Mouse (Mus musculus): ENCODE results near the gene Krt7. TPM values are rescaled to one million over a fixed set of nuclear protein-coding genes. Genes with fewer than 3 reads are reported as not detected.

Gene Krt7
- polyA plus RNA-seq, 1 experiment, result 28.3 TPM

DNA sequence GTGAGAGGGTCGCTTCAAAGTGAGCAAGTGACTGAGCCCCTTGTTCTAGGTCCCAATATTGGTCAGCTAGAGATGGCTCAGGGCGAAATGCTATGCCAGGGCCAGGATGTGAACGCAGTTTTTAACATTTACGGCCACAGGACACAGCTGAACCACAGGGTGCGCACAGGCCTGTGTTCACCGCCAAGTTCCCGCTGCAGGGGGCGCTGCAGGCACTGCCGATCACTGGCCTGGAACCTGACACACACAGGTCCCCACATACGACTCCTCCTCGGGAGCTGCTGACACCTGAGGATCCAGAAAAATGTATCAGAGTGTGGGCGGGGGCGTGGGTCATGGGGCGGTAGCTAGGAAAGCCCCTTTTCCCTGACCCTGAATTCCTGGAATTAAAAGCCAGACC lies 48.4 kb downstream of the Krt7 start:
- Histone ChIP-seq H3K4me3 (ENCODE audit: control insufficient read depth, insufficient read depth, low read length) (no peak overlapping the region), H3K36me3 (ENCODE audit: control insufficient read depth, insufficient read depth, low read length) (no peaks in the 10 kb centered on the region), H3K27ac (ENCODE audit: control insufficient read depth, insufficient read depth, low read length) (no peak overlapping the region), H3K4me1 (replicated peaks; ENCODE audit: control insufficient read depth, insufficient read depth, low read length) (no peaks in the 10 kb centered on the region), H3K27me3 (ENCODE audit: control insufficient read depth, insufficient read depth, low read length) (no peaks in the 10 kb centered on the region)
- 83% methylated on average over 14 of the region's 14 CpGs for WGBS
- DNase-seq, result peak; percentile 24
- TF ChIP-seq POLR2A (IDR thresholded peaks at IDR 0.05; ENCODE audit: control insufficient read depth, extremely low read depth, insufficient read depth, low read length, poor library complexity), result no peak
- no peak for TF ChIP-seq CTCF (IDR thresholded peaks at IDR 0.05; ENCODE audit: borderline replicate concordance, control insufficient read depth, extremely low read depth, insufficient read depth, low read length, poor library complexity)

DNA sequence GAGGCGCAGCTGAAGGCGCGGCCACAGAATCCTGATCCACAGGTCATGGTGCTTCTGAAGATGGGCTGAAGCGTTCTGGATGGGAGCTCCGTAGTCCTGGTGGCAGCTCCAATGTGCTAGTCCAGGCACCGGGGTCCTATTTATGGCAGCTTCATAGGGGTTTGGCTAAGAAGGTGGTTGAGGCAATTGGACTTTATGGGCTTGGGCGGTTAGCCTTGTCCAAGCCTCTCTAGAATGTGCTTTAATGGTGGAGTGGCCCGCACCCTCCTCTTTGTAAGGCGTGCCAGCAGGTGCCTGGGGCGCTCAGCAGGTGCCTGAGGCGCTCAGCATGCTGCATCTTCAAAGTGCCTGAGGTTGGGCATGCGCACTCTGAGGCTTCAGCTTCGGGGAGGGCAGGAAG lies 52.8 kb downstream of the Krt7 start, which contains the start of gene Krt81:
TSS of gene Krt81 (minus strand) at position 101 of the 400 bp plus-strand sequence.
- WGBS, result 85% methylated on average over 13 of the region's 13 CpGs
- no peak within 1 kb of the TSS for H3K27ac ChIP-seq (ENCODE audit: control insufficient read depth, insufficient read depth, low read length)
- H3K36me3 ChIP-seq (ENCODE audit: control insufficient read depth, insufficient read depth, low read length), result no peaks in the 10 kb centered on the region
- TF ChIP-seq POLR2A (IDR thresholded peaks at IDR 0.05; ENCODE audit: control insufficient read depth, extremely low read depth, insufficient read depth, low read length, poor library complexity), result no peak
- no peaks in the 10 kb centered on the region for H3K4me1 ChIP-seq (replicated peaks; ENCODE audit: control insufficient read depth, insufficient read depth, low read length)
- H3K27me3 ChIP-seq (ENCODE audit: control insufficient read depth, insufficient read depth, low read length), result no peaks in the 10 kb centered on the region
- no peak within 1 kb of the TSS for H3K4me3 ChIP-seq (ENCODE audit: control insufficient read depth, insufficient read depth, low read length)
- DNase-seq, result no peak

GRCm38 (mm10) chr15:101469093-101469492 lies 58.2 kb downstream of the Krt7 start:
- H3K4me3 ChIP-seq (ENCODE audit: control insufficient read depth, insufficient read depth, low read length), result no peak overlapping the region
- no peak for DNase-seq
- no peaks in the 10 kb centered on the region for H3K36me3 ChIP-seq (ENCODE audit: control insufficient read depth, insufficient read depth, low read length)
- no peaks in the 10 kb centered on the region for H3K27me3 ChIP-seq (ENCODE audit: control insufficient read depth, insufficient read depth, low read length)
- whole genome bisulfite sequencing, result 56% methylated on average over 4 of the region's 4 CpGs
- TF ChIP-seq POLR2A (IDR thresholded peaks at IDR 0.05; ENCODE audit: control insufficient read depth, extremely low read depth, insufficient read depth, low read length, poor library complexity) (no peak), CTCF (IDR thresholded peaks at IDR 0.05; ENCODE audit: borderline replicate concordance, control insufficient read depth, extremely low read depth, insufficient read depth, low read length, poor library complexity) (no peak)
- H3K4me1 ChIP-seq (replicated peaks; ENCODE audit: control insufficient read depth, insufficient read depth, low read length), result no peaks in the 10 kb centered on the region
- H3K27ac ChIP-seq (ENCODE audit: control insufficient read depth, insufficient read depth, low read length), result no peak overlapping the region

GRCm38 (mm10) chr15:101472952-101473528 lies 62.2 kb downstream of the Krt7 start, which contains the start of gene Krt86:
TSS of gene Krt86 (plus strand) at chr15:101473478.
- Histone ChIP-seq H3K4me3 (ENCODE audit: control insufficient read depth, insufficient read depth, low read length) (no peak within 1 kb of the TSS), H3K27ac (ENCODE audit: control insufficient read depth, insufficient read depth, low read length) (no peak within 1 kb of the TSS), H3K4me1 (replicated peaks; ENCODE audit: control insufficient read depth, insufficient read depth, low read length) (no peaks in the 10 kb centered on the region), H3K27me3 (ENCODE audit: control insufficient read depth, insufficient read depth, low read length) (no peaks in the 10 kb centered on the region), H3K36me3 (ENCODE audit: control insufficient read depth, insufficient read depth, low read length) (no peaks in the 10 kb centered on the region)
- 30% methylated on average over 10 of the region's 10 CpGs for WGBS
- TF ChIP-seq POLR2A (IDR thresholded peaks at IDR 0.05; ENCODE audit: control insufficient read depth, extremely low read depth, insufficient read depth, low read length, poor library complexity), result no peak
- no peak for TF ChIP-seq CTCF (IDR thresholded peaks at IDR 0.05; ENCODE audit: borderline replicate concordance, control insufficient read depth, extremely low read depth, insufficient read depth, low read length, poor library complexity)
- DNase-seq, result no peak

DNA sequence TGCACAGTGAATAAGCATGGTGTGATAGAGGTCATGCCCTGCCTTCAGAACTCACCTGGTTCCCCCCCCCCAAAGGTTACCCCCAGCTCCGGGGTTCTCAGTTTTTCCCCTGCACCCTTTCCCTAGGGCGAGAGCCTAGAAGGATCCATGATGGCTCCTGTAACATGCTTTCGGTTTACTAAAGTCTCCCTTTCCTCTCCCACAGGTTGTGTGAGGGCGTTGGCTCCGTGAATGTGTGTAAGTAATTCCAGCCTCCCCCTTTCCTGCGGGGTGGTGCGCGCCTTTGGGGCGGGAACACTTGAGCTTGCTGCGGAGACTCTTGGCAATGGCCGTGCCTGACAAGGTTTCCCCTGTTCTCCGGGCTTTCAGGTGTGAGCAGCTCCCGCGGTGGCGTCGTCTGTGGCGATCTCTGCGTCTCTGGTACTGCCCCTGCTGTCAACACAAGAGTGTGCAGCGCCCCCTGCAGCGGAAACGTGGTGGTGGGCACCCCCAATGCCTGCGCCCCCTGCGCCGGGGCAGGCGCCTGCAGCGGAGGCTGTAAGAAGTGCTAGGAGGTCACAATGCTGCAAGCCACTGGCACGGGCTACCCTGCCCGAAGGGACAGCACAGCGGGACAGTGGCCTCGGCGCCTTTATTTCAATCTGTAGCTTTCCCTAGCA lies 68.3 kb downstream of the Krt7 start:
- Histone ChIP-seq H3K27me3 (ENCODE audit: control insufficient read depth, insufficient read depth, low read length) (no peaks in the 10 kb centered on the region), H3K27ac (ENCODE audit: control insufficient read depth, insufficient read depth, low read length) (no peak overlapping the region), H3K36me3 (ENCODE audit: control insufficient read depth, insufficient read depth, low read length) (no peaks in the 10 kb centered on the region), H3K4me3 (ENCODE audit: control insufficient read depth, insufficient read depth, low read length) (peak overlapping the region; percentile 15), H3K4me1 (replicated peaks; ENCODE audit: control insufficient read depth, insufficient read depth, low read length) (peaks cover 6% of the 10 kb centered on the region)
- peak; percentile 81 for DNase-seq
- 7% methylated on average over 31 of the region's 31 CpGs for WGBS
- TF ChIP-seq POLR2A (IDR thresholded peaks at IDR 0.05; ENCODE audit: control insufficient read depth, extremely low read depth, insufficient read depth, low read length, poor library complexity) (no peak), CTCF (IDR thresholded peaks at IDR 0.05; ENCODE audit: borderline replicate concordance, control insufficient read depth, extremely low read depth, insufficient read depth, low read length, poor library complexity) (peak; percentile 79; the same call in 1 of the 2 replicates)

GRCm38 (mm10) chr15:101479666-101480060 lies 68.8 kb downstream of the Krt7 start:
- TF ChIP-seq POLR2A (IDR thresholded peaks at IDR 0.05; ENCODE audit: control insufficient read depth, extremely low read depth, insufficient read depth, low read length, poor library complexity), result no peak
- TF ChIP-seq CTCF (IDR thresholded peaks at IDR 0.05; ENCODE audit: borderline replicate concordance, control insufficient read depth, extremely low read depth, insufficient read depth, low read length, poor library complexity), result no peak
- no peak for DNase-seq
- 46% methylated on average over 11 of the region's 11 CpGs for WGBS
- Histone ChIP-seq H3K27me3 (ENCODE audit: control insufficient read depth, insufficient read depth, low read length) (no peaks in the 10 kb centered on the region), H3K4me3 (ENCODE audit: control insufficient read depth, insufficient read depth, low read length) (peak overlapping the region; percentile 5), H3K36me3 (ENCODE audit: control insufficient read depth, insufficient read depth, low read length) (no peaks in the 10 kb centered on the region), H3K27ac (ENCODE audit: control insufficient read depth, insufficient read depth, low read length) (no peak overlapping the region), H3K4me1 (replicated peaks; ENCODE audit: control insufficient read depth, insufficient read depth, low read length) (peaks cover 11% of the 10 kb centered on the region)

Other genes with a start within 250 kb of the Krt7 start
- 34.9 and 35.3 TPM in 2 replicates for gene Acvr1b, start 237.0 kb upstream of the Krt7 start, polyA plus RNA-seq (2012; rRNA removed)
- 10.2 and 15.4 TPM in 2 replicates for gene Grasp, start 186.9 kb upstream of the Krt7 start, polyA plus RNA-seq (2012; rRNA removed)
- gene Nr4a1, start 156.8 kb upstream of the Krt7 start, polyA plus RNA-seq (2012; rRNA removed), result 164 TPM in 2 replicates
- gene Atg101, start 126.8 kb upstream of the Krt7 start, polyA plus RNA-seq (2012; rRNA removed), result 68.5 and 75.2 TPM in 2 replicates
- 0.55 and 0.88 TPM in 2 replicates for gene 6030408B16Rik, start 117.8 kb upstream of the Krt7 start, polyA plus RNA-seq (2012; rRNA removed)
- gene Krt80, start 40.9 kb upstream of the Krt7 start, polyA plus RNA-seq (2012; rRNA removed), result 3.1 and 3.8 TPM in 2 replicates
- 0.57 and 0.77 TPM in 2 replicates for gene Krt87, start 27.8 kb downstream of the Krt7 start, polyA plus RNA-seq (2012; rRNA removed)
- gene Krt88, start 36.7 kb downstream of the Krt7 start, polyA plus RNA-seq (2012; rRNA removed), result not detected in 2 replicates
- 0.56 and 0.66 TPM in 2 replicates for gene Krt81, start 52.7 kb downstream of the Krt7 start, polyA plus RNA-seq (2012; rRNA removed)
- 0.18 and 0.35 TPM in 2 replicates for gene Krt86, start 62.4 kb downstream of the Krt7 start, polyA plus RNA-seq (2012; rRNA removed)
- gene Krt83, start 80.5 kb downstream of the Krt7 start, polyA plus RNA-seq (2012; rRNA removed), result 0.92 and 1.8 TPM in 2 replicates
- 0.17 and 0.24 TPM in 2 replicates for gene Gm49425, start 106.2 kb downstream of the Krt7 start, polyA plus RNA-seq (2012; rRNA removed)
- 2.2 and 2.9 TPM in 2 replicates for gene Krt84, start 121.8 kb downstream of the Krt7 start, polyA plus RNA-seq (2012; rRNA removed)
- 0.05 and 0.13 TPM in 2 replicates for gene Krt82, start 139.6 kb downstream of the Krt7 start, polyA plus RNA-seq (2012; rRNA removed)
- gene Krt90, start 151.9 kb downstream of the Krt7 start, polyA plus RNA-seq (2012; rRNA removed), result 0.09 and 0.16 TPM in 2 replicates
- gene Krt75, start 162.9 kb downstream of the Krt7 start, polyA plus RNA-seq (2012; rRNA removed), result 0.49 and 0.82 TPM in 2 replicates
- gene Gm5414, start 217.1 kb downstream of the Krt7 start, polyA plus RNA-seq (2012; rRNA removed), result not detected in 2 replicates
- gene Gm5478, start 236.3 kb downstream of the Krt7 start, polyA plus RNA-seq (2012; rRNA removed), result not detected in 2 replicates

Measured in thymus, adult 2 months (tissue).